Mouse (Mus musculus) urinary bladder, postnatal 36 days (tissue): ENCODE results near the gene Mrps7.

ENCODE experiments used
- DNase-seq, 2 experiments: peaks; one replicate each; pipeline ENCODE4 v3.0.0; 2022; ENCODE audit warnings: low spot score in 2 of 2, mixed read lengths in 1 of 2

Mrps7 gene

DNA sequence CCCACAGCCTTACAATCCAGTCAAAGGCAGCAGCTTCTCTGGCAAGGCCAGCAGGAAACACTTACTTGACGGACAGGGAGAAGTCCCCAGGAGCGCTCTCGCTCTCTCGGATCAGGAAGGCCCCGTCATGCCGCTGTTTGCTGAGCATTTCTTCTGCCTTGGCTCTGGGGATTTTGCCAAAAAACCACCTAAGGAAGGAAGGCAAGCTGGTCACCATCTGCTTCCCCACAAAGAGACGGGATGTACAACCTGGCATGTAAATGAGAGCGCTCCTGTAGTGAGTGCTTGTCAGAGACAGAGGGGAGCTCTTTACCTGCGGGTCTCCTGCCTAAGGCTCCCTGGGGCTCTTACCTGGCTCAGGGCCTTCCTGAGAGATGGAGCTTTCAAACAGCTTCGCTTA lies 46.0 kb downstream of the Mrps7 start:
- DNase-seq: no peak

GRCm38 (mm10) chr11:115651680-115652079 lies 48.0 kb downstream of the Mrps7 start:
- no peak for DNase-seq

DNA sequence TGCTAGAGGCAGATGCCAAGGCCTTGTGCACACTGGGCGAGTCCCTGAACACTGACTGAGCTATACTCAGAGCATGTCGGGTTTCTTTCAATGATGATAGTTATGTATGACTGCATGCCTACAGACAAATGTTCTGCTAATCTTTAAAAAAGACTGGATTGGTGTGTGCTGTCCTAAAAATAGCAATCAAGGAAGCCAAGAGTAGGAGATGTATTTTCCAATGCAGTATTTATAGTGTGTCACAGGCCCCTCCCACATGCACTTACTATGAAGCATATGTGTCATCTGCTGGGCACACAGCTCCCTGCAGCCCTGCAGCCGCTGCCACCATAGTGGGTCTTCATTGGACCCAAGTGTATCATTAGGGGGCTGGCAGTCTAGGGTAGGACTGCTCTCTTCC lies 49.5 kb downstream of the Mrps7 start:
- DNase-seq: no peak

DNA sequence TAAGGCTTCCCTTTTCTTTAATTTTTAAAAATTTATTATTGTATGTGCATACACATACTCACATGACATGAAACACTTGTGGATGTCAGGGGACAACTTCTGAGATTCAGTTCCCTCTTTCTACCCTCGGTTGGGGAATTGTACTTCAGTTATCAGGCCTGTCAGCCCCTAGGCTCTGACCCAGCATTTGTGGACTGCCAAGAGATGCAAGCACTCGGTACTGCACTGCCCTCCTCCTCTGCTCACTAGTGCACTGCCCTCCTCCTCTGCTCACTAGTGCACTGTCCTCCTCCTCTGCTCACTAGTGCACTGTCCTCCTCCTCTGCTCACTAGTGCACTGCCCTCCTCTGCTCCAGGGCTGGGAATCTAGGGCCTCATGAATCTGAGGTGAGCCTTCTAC lies 50.4 kb downstream of the Mrps7 start:
- DNase-seq: no peak
